Mouse (Mus musculus) inflammation-experienced regulatory T-cells, adult 6 months (primary cell): ENCODE measurements at regions not wholly inside any gene's neighbourhood (a gene's known extent, or its start where the extent isn't known, plus 50 kb on each side); places are given as distances from the start of the nearest gene placed in this dataset.

Experiments
- ATAC-seq: one replicate; pipeline ENCODE4 v1.8.0; 2017

GRCm38 (mm10) chr10:8018229-8019026 lies 62.4 kb upstream of the Tab2 start:
- no peak for ATAC-seq

GRCm38 (mm10) chr10:8016741-8017140 lies 60.7 kb upstream of the Tab2 start:
- ATAC-seq = no peak

DNA sequence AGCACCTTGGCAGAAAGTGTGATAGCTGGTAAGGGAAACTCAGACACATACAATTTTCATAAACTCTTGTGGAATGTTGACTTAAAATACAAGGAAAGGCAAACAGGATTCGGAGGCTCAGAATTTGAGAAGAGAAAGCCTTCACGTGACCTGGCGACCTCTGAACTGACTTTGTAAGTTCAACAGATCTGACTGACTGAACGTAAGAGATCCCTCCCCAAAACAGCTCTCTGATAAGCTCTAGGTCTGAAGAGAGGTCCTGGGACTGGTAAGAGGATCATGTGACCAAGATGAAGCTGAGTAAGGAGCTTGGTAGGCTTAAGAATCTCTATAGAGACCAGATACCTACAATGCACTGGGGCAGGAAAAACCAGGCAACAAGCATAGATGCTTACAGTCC lies 55.7 kb upstream of the Tab2 start:
- ATAC-seq = no peak

- ATAC-seq = no peak
These were observed 55.1 kb upstream of the Tab2 start for GRCm38 (mm10) chr10:8011138-8011537.

GRCm38 (mm10) chr10:8009855-8010254 lies 53.8 kb upstream of the Tab2 start:
- no peak for ATAC-seq

DNA sequence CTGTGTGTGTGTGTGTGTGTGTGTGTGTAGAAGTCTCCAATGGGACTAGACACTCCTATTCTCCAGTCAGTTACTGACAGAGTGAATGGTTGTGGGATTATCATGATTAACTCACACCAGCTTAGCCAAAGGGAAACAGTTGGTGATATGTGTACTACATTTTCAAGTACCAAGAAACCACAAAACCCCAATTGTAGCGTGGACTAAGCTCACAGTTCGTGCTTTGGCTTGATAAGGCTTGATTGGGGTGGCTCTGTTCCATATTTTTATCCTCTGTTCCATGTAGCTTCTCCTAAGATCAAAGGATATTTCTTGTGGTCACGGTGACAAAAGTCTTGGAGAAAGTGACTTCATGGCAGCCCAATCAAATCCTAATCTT lies 51.9 kb upstream of the Tab2 start:
- ATAC-seq = no peak

- ATAC-seq = no peak
These were observed 51.4 kb upstream of the Tab2 start for GRCm38 (mm10) chr10:8007286-8007989.
